Mouse (Mus musculus) layer of hippocampus, adult 11-12 months (tissue): ENCODE data around the gene Nckipsd.

ENCODE experiments used
- DNase-seq: peaks from one replicate; pipeline ENCODE4 v3.0.0; 2022; ENCODE audit warnings: low spot score

Gene Nckipsd

GRCm38 (mm10) chr9:108848419-108848818, 40.3 kb downstream of the Nckipsd start:
- no peak for DNase-seq

GRCm38 (mm10) chr9:108852976-108853375, 44.8 kb downstream of the Nckipsd start, which contains the start of gene Slc26a6:
Gene Slc26a6, plus strand, starts transcription at chr9:108853283.
- no peak for DNase-seq

DNA sequence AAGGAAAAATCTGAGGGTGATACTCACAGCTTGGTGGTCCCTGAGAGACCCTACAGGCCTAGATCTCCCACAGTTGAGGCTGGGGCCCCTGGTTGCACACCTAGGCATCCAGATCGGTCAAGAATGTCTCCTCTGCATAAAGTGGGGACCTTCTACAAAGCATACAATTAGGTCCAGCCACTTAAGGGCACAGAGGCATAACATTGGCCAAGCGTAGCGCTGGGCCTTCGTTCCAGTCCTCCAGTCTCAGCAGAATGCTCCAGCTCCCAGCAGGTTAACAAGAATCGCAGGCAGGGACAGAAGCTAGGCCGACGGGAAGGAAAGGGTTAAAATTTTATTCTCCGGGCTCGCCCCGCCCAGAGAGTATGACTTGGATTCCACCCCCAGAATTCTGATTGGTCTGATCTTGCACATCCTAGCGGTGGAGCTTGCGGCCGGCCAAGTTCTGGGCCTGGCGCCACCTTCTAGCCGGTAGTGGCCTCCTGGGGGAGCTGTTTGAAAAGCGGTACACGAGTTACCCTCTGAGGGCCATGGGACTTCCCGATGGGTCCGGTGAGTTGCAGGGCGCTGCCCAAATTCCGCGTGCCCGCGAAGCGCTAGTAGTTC, 45.6 kb downstream of the Nckipsd start:
- peak; percentile 92 for DNase-seq

DNA sequence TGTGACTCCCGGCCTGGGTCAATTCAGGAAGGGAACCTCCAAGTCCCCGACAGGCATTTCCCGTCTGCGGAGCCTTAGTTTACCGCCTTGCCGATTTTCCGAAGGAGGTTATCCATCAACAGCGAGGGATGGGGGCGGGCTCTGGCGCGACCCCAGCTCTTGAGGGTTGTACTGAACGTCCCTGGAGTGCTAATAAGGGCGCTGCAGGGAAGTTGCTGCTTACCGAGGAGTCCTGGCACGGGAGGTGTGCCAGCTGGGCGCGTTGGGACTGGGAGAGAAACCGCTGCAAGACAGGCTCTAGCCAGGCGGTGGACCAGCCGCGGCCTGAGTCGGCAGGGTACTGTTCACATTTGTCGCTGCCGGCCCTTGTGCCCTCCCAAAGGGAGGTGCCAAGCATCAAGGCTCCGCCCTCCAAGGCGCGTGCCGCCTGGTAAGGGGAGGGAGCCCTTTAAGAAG, 46.1 kb downstream of the Nckipsd start:
- peak; percentile 85 for DNase-seq

- DNase-seq: no peak
Measured at GRCm38 (mm10) chr9:108855335-108855734, 47.2 kb downstream of the Nckipsd start.

GRCm38 (mm10) chr9:108858792-108859527, 50.8 kb downstream of the Nckipsd start:
- DNase-seq: no peak
